Mouse (Mus musculus): ENCODE results near the gene Lancl1. TPM values are rescaled to one million over a fixed set of nuclear protein-coding genes. Genes with fewer than 3 reads are reported as not detected.

The Lancl1 gene
- polyA plus RNA-seq, 1 experiment = 39.5 TPM

DNA sequence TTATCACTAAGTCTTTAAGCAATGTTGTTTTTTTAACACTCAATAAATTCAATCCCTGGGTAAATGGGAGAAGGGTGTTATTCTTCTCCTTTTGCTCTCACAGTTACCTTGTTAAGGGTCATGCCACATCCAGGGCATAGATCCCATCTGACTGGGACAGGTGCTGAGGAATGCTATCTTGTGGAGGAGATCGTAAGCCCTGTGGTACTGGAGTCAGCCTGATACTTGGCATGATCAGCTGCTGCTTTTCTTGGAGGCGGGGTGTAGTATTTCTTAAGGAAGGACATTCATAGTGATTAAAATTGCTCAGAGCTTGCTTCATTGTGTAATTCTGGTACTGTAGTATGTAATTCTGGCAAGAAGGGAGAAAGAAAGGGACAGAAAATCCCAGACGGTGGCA lies 81.3 kb downstream of the Lancl1 start:
- H3K79me3 ChIP-seq (ENCODE audit: low read depth) = no peaks in the 10 kb centered on the region
- TF ChIP-seq CEBPB (IDR thresholded peaks at IDR 0.05; ENCODE audit: low read depth) (no peak), FOSL1 (IDR thresholded peaks at IDR 0.05; ENCODE audit: insufficient read depth, low read length, poor library complexity, severe bottlenecking) (no peak), MYOG (IDR thresholded peaks at IDR 0.05; ENCODE audit: control insufficient read depth, extremely low read depth, insufficient read length) (no peak), CTCF (IDR thresholded peaks at IDR 0.05; ENCODE audit: control insufficient read depth, insufficient read depth, insufficient read length) (no peak), USF1 (IDR thresholded peaks at IDR 0.05; ENCODE audit: low read depth) (no peak), MYOD1 (IDR thresholded peaks at IDR 0.05; ENCODE audit: control insufficient read depth, insufficient read length, low read depth) (no peak)
- no peak overlapping the region for H3K4me3 ChIP-seq (ENCODE audit: insufficient read depth, poor library complexity, severe bottlenecking)
- H3K36me3 ChIP-seq (ENCODE audit: control insufficient read depth, insufficient read depth) = no peaks in the 10 kb centered on the region
- H3K79me2 ChIP-seq (ENCODE audit: control insufficient read depth, insufficient read depth) = no peaks in the 10 kb centered on the region
- no peak overlapping the region for H3ac ChIP-seq (ENCODE audit: control insufficient read depth, insufficient read length, low read depth)
- no peaks in the 10 kb centered on the region for H3K27me3 ChIP-seq (ENCODE audit: control insufficient read depth, insufficient read depth, insufficient read length)

- TF ChIP-seq MAX (IDR thresholded peaks at IDR 0.05) (no peak), MYOG (IDR thresholded peaks at IDR 0.05; ENCODE audit: control insufficient read depth, extremely low read depth, insufficient read length) (no peak), MYOD1 (IDR thresholded peaks at IDR 0.05; ENCODE audit: control insufficient read depth, insufficient read length, low read depth) (no peak), USF1 (IDR thresholded peaks at IDR 0.05; ENCODE audit: low read depth) (no peak), CEBPB (IDR thresholded peaks at IDR 0.05; ENCODE audit: low read depth) (no peak), CTCF (IDR thresholded peaks at IDR 0.05; ENCODE audit: control insufficient read depth, insufficient read depth, insufficient read length) (no peak), FOSL1 (IDR thresholded peaks at IDR 0.05; ENCODE audit: insufficient read depth, low read length, poor library complexity, severe bottlenecking) (no peak)
- Histone ChIP-seq H3K4me3 (ENCODE audit: insufficient read depth, poor library complexity, severe bottlenecking) (no peak overlapping the region), H3K79me3 (ENCODE audit: low read depth) (no peaks in the 10 kb centered on the region), H3K79me2 (ENCODE audit: control insufficient read depth, insufficient read depth) (no peaks in the 10 kb centered on the region), H3ac (ENCODE audit: control insufficient read depth, insufficient read length, low read depth) (no peak overlapping the region), H3K36me3 (ENCODE audit: control insufficient read depth, insufficient read depth) (no peaks in the 10 kb centered on the region), H3K27me3 (ENCODE audit: control insufficient read depth, insufficient read depth, insufficient read length) (no peaks in the 10 kb centered on the region)
These were observed 87.6 kb downstream of the Lancl1 start for GRCm38 (mm10) chr1:66951086-66951485.

Other genes starting within 250 kb of the Lancl1 start
- gene Kansl1l, start 221.3 kb downstream of the Lancl1 start, polyA plus RNA-seq (2012; fragmentation: generic; extraction: Trizol) = 1.9 TPM
- gene Acadl, start 175.6 kb downstream of the Lancl1 start, polyA plus RNA-seq (2012; fragmentation: generic; extraction: Trizol) = 96.7 TPM
- 4.9 TPM for gene Myl1, start 93.5 kb downstream of the Lancl1 start, polyA plus RNA-seq (2012; fragmentation: generic; extraction: Trizol)
- 0.01 TPM for gene Cps1, start 84.2 kb upstream of the Lancl1 start, polyA plus RNA-seq (2012; fragmentation: generic; extraction: Trizol)

Measured in C2C12 (cell line).